Mouse (Mus musculus): ENCODE measurements at regions not wholly inside any gene's neighbourhood (a gene's known extent, or its start where the extent isn't known, plus 50 kb on each side); places are given as distances from the start of the nearest gene placed in this dataset.

- no peak overlapping the region for H3K27ac ChIP-seq (ENCODE audit: insufficient read depth, low read depth)
- H3K4me1 ChIP-seq (ENCODE audit: control insufficient read depth in 1 of 2, insufficient read depth in 2 of 2) = no peaks in the 10 kb centered on the region
- H3K9me3 ChIP-seq (replicated peaks; ENCODE audit: low read length) = no peaks in the 10 kb centered on the region
- H3K27me3 ChIP-seq (replicated peaks) = no peaks in the 10 kb centered on the region
- TF ChIP-seq JUN (IDR thresholded peaks at IDR 0.05; ENCODE audit: insufficient read depth, low read depth, low read length) (no peak), KAT2A (IDR thresholded peaks at IDR 0.05; ENCODE audit: insufficient replicate concordance, low read length) (no peak), IRF4 (IDR thresholded peaks at IDR 0.05; ENCODE audit: low read depth, low read length) (no peak), USF1 (IDR thresholded peaks at IDR 0.05; ENCODE audit: low read depth, low read length) (no peak), CHD2 (IDR thresholded peaks at IDR 0.05; ENCODE audit: low read length) (no peak), TBP (conservative IDR thresholded peaks at IDR 0.05; ENCODE audit: low read depth, low read length) (no peak), ELF1 (IDR thresholded peaks at IDR 0.05; ENCODE audit: low read depth, low read length) (no peak), MXI1 (IDR thresholded peaks at IDR 0.05; ENCODE audit: low read depth, low read length) (no peak), RCOR1 (conservative IDR thresholded peaks at IDR 0.05; ENCODE audit: low read depth, low read length) (no peak), NELFE (IDR thresholded peaks at IDR 0.05; ENCODE audit: low read depth, low read length) (no peak), UBTF (IDR thresholded peaks at IDR 0.05; ENCODE audit: low read depth, low read length) (no peak), NRF1 (IDR thresholded peaks at IDR 0.05; ENCODE audit: low read depth, low read length) (no peak), SIN3A (IDR thresholded peaks at IDR 0.05; ENCODE audit: low read length) (no peak), PAX5 (IDR thresholded peaks at IDR 0.05; ENCODE audit: low read length) (no peak), USF2 (conservative IDR thresholded peaks at IDR 0.05; ENCODE audit: low read depth, low read length) (no peak), POLR2A (IDR thresholded peaks at IDR 0.05; ENCODE audit: low read depth, low read length) (no peak), POLR2AphosphoS2 (IDR thresholded peaks at IDR 0.05; ENCODE audit: low read depth, low read length) (no peak), GABPA (IDR thresholded peaks at IDR 0.05; ENCODE audit: insufficient replicate concordance, low read depth, low read length) (no peak)
- dilution Hi-C loops (cut with MboI; ENCODE audit: extremely low pct_ligation_motif_present, extremely low pct_unique_long_range_greater_than_20kb, low sequenced_read_pairs) = no loop called here
- no peak overlapping the region for H3K9ac ChIP-seq (ENCODE audit: insufficient read depth, low read depth)
- H3K4me3 ChIP-seq (replicated peaks in 1 of 3; ENCODE audit: low read depth in 2 of 3, low read length in 2 of 3, poor library complexity in 1 of 3) = no peak overlapping the region
- no peak overlapping the region for H3K4me2 ChIP-seq (ENCODE audit: insufficient read depth, low read depth, poor library complexity, severe bottlenecking)
- no peak for DNase-seq (ENCODE audit: extremely low read depth)
- H3K79me2 ChIP-seq (replicated peaks; ENCODE audit: control insufficient read depth, extremely low read depth, insufficient read depth, poor library complexity, severe bottlenecking) = no peaks in the 10 kb centered on the region
- in situ Hi-C loops (cut with MboI; ENCODE audit: low pct_ligation_motif_present, low pct_unique_long_range_greater_than_20kb, low sequenced_read_pairs) = no loop called here
- no peaks in the 10 kb centered on the region for H3K36me3 ChIP-seq (replicated peaks in 1 of 2; ENCODE audit: control insufficient read depth in 1 of 2, insufficient read depth in 1 of 2, low read length in 1 of 2)
Measured at GRCm38 (mm10) chr8:78911288-78911873, 90.4 kb upstream of the Lsm6 start.

DNA sequence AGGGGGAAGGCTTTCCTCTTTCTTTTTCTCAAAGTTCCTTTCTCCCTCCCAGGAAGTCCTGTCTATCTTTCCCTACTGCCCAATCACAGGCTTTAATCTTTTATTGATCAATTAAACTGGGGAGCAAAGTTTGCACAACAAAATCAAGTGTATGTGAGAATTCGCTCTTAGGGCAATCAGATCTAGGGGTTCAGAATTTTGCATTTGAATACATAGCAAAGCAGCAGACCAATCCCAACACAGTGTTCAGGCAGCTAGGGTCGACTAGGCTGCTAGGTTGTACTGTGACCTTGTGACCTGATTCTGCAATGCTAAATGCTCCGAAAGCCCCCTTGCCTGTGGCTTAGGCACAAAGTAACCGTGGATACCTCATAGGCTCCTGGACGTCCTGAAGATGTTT lies 91.5 kb upstream of the Lsm6 start:
- no peaks in the 10 kb centered on the region for H3K4me1 ChIP-seq (ENCODE audit: control insufficient read depth in 1 of 2, insufficient read depth in 2 of 2)
- H3K27me3 ChIP-seq (replicated peaks) = no peaks in the 10 kb centered on the region
- H3K9ac ChIP-seq (ENCODE audit: insufficient read depth, low read depth) = no peak overlapping the region
- H3K4me3 ChIP-seq (replicated peaks in 1 of 3; ENCODE audit: low read depth in 2 of 3, low read length in 2 of 3, poor library complexity in 1 of 3) = no peak overlapping the region
- dilution Hi-C loops (cut with MboI; ENCODE audit: extremely low pct_ligation_motif_present, extremely low pct_unique_long_range_greater_than_20kb, low sequenced_read_pairs) = no loop called here
- no peaks in the 10 kb centered on the region for H3K9me3 ChIP-seq (replicated peaks; ENCODE audit: low read length)
- no peak overlapping the region for H3K4me2 ChIP-seq (ENCODE audit: insufficient read depth, low read depth, poor library complexity, severe bottlenecking)
- no peaks in the 10 kb centered on the region for H3K79me2 ChIP-seq (replicated peaks; ENCODE audit: control insufficient read depth, extremely low read depth, insufficient read depth, poor library complexity, severe bottlenecking)
- no peaks in the 10 kb centered on the region for H3K36me3 ChIP-seq (replicated peaks in 1 of 2; ENCODE audit: control insufficient read depth in 1 of 2, insufficient read depth in 1 of 2, low read length in 1 of 2)
- DNase-seq (ENCODE audit: extremely low read depth) = no peak
- in situ Hi-C loops (cut with MboI; ENCODE audit: low pct_ligation_motif_present, low pct_unique_long_range_greater_than_20kb, low sequenced_read_pairs) = no loop called here
- no peak overlapping the region for H3K27ac ChIP-seq (ENCODE audit: insufficient read depth, low read depth)
- no peak for TF ChIP-seq JUN (IDR thresholded peaks at IDR 0.05; ENCODE audit: insufficient read depth, low read depth, low read length)
- no peak for TF ChIP-seq USF2 (conservative IDR thresholded peaks at IDR 0.05; ENCODE audit: low read depth, low read length)
- TF ChIP-seq PAX5 (IDR thresholded peaks at IDR 0.05; ENCODE audit: low read length) = no peak
- no peak for TF ChIP-seq ZMIZ1 (IDR thresholded peaks at IDR 0.05; ENCODE audit: low read depth, low read length)
- no peak for TF ChIP-seq EP300 (IDR thresholded peaks at IDR 0.05; ENCODE audit: low read length)
- no peak for TF ChIP-seq USF1 (IDR thresholded peaks at IDR 0.05; ENCODE audit: low read depth, low read length)
- no peak for TF ChIP-seq NRF1 (IDR thresholded peaks at IDR 0.05; ENCODE audit: low read depth, low read length)
- no peak for TF ChIP-seq CTCF (conservative IDR thresholded peaks at IDR 0.05 in 1 of 2, IDR thresholded peaks at IDR 0.05 in 1 of 2; ENCODE audit: low read depth in 2 of 2, low read length in 2 of 2)
